Mouse (Mus musculus): Measurements from ENCODE around the gene 4632433K11Rik.
"Not testable (repeated sequence)": the region's sequence is repeated elsewhere in the genome, so short reads cannot be mapped to it uniquely, and the experiment has no call there.

4632433K11Rik gene

DNA sequence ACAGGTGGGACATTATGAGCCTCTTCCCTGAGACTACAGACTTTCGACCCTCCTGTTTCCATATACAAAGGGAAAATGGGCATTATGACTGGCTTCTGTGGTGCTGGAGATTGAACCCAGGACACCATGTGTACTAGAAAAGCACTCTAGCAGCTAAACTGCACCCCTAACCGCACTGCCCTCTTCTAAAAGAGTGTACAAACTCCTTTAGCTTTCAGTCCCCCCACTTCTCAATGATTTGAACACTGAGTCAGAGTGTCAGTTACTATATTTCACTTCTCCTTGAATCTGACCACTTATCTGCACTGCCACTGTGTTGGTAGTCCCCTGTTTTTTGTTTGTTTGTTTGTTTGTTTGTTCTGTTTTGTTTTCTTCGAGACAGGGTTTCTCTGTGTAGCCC is at the start of gene 4632433K11Rik:
4632433K11Rik (plus strand) TSS at position 301 of the 400 bp plus-strand sequence.
- no peak for DNase-seq

DNA sequence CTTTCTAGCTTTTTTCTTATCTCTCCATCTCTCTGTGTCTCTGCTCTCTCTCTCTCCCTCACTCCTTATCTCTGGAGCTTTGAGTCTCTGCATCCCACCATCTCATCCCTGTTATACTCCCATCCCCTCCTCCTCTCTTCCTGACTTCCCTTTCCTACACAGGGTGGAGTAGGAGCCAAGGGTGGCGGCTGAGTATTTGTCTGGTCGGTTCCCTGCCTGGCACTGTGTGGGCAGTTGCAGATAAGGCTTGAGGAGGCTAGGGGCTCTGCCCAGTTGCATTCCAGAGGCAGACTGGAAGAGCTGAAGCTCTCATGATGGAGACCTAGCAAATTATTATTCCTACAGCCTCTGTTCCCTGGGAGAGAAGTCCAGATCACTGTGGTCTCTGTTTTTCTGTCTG is 45.7 kb upstream of the 4632433K11Rik start:
- DNase-seq: no peak

DNA sequence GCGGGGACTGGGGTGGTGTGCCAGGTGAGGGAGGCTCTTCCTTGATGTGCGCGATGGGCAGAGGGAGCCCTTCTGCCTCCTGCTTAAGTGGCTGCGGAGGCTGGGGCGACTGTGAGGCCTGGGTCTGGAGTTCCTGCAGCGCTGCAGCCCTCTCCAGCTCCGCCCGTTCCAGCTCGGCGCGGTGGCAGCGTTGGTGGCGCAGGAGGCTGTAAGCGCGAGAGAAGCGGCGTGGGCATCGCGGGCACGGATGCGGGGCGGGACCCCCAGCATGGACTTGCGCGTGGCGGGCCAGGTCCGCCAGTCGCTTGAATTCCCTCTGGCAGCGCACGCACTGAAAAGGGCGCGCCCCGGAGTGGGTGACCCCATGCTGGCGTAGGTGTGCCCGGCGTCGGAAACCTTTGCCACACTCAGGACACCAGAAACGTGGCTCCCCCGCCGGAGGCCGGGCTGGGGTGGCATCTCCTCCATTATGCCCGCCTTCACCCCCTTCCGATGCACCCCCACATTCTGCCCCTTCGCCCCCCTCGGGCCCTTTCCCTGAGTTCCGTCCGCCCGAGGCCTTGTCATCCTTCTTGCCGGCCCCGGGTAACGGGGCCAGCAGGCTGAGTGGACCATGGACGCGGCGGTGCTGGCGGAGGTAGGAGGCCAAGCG is 40.4 kb upstream of the 4632433K11Rik start:
- no peak for DNase-seq

DNA sequence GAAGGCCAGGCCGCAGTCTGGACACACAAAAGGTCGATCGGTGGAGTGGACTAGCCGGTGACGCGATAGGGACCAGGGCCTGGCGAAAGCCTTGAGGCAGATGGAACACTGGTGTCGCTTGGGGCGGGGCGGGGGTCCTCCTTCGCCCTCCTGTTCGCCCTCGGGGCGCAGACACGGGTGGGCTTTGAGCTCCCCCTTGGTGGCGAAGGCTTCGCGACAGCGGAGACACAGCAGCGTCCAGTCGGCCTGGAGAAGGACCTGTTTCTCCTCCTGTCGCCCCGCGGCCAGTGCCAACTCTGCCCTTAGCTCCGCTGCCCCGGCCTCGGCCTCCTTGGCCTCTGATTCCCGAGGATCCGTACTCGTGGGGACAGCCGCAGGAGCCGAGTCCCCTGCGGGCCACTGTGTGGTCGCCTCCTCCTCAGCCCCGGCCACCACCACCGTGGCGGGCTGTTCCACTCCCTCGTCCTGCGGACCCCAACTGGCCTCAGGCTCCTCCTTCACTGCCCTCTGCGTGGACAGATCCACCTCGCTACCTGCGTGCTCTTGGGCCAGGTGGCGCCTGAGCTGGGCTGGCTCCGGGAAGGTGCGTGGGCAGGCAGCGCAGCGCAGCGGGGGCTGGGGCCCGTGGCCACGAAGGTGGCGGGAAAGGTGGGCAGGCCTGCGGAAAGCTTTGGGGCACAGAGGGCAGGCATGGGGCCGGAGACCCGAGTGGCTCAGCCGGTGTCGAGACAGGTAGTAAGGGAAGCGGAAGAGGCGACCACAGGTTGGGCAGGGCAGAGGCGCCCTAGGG is 39.7 kb upstream of the 4632433K11Rik start:
- no peak for DNase-seq

DNA sequence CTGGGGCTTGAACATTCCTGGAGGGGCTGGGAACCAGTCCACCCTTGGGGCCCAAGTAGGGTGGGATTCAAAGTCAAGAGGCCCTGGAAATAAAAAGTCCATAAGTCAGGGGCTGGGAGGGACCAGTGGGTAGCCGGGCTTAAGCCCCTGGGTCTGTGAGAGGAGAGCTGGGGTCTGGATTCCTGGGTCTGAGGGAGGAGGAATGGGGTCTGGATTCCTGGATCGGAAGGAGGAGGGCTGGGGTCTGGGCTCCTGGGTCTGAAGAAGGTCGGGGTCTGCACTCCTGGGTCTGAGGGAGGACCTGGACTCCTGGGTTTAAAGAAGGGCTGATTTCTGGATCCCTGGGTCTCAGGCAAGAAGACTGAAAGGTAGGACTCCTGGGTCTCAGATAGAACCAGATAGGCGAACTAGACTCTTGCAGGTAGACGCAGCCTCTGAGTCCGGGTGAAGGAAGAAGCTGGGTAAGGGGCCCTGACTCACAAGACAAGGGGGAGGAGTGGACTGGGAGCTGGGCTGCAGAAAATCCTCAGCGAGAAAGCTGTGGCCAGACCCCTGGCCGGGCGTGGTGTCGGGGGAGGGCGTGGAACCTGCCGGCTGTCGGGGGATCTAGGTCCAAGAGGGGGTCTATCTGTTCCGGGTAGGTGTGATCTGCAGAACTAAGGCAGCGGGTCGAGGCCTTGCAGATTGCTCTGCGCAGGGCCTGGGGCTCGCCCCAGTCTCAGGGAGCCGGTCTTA is 38.5 kb upstream of the 4632433K11Rik start:
- no peak for DNase-seq

DNA sequence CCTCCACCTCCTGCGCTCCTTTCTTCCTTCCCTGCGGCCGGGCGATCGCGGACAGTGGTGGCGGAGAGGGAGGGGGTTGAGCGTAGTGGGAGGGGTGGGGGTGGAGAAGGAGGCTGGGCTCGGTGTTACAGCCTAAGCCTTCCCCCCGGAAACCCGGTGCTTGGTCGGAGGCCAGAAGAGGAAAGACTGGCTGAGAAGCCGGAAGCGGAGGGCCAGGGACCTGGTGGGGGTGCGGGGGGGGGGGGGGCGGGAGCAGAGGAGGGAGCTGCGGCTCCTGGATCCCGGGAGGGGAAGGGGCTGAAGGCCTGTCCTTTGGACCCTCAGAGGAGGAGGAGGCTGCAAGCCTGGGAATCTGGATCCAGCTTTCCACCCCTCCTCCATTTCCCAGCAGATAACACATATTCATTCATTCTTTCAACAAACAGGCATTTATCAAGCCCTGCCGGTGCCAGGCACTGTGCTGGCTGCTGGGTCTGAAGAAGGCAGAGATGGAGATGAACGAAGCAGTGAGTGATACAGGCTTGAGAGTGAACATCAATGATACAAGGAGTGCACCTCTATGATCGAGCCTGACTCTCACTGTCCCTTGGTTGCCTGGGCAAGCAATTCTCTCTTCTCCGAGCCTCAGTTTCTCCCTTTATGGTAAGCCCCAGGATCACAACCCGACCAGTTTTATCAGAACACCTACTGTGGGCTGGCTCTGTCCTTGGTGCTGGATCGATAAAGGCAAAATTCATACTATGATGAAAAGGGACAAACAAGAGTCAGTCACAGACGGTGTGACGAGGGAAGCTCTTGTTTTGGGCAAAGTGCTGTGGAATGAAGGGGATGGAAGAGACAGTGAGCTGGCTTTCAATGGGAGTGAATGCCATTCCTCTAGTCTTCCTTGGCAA is 37.7 kb upstream of the 4632433K11Rik start, which contains the start of gene Zfp579:
Zfp579 (minus strand) TSS at position 156 of the 893 bp plus-strand sequence.
- peak; percentile 92 for DNase-seq

DNA sequence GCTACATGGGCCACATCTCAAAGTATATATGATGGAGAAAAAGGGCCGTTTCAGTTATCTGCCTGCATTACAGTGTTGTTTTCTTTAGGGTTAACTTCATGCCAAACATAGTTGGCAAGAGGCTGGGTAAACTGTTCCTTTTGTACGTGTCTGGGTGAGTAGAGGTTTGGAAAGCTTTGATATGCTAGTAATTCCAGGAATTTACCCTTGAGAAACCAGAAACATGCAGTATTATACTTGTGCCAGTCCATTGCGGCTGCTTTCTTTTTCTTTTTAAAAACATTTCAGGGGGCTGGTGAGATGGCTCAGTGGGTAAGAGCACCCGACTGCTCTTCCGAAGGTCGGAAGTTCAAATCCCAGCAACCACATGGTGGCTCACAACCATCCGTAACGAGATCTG is 37.0 kb upstream of the 4632433K11Rik start:
- DNase-seq: no peak

DNA sequence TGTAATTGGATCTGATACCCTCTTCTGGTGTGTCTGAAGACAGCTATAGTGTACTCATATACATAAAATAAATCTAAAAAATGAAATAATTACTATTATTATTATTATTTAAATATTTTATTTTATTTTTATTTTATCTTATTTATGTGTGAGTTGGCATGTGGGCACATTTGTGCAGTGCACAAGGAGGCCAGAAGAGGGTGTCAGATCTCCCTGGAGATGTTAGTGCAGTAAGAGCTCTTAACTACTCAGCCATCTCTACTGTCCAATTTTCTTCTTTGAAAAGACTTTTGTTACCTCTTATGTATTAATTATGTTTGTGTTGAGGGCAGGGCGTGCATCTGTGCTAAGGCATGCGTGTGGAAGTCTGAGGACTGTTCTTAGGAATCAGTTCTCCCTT is 34.0 kb upstream of the 4632433K11Rik start:
- DNase-seq: no peak

DNA sequence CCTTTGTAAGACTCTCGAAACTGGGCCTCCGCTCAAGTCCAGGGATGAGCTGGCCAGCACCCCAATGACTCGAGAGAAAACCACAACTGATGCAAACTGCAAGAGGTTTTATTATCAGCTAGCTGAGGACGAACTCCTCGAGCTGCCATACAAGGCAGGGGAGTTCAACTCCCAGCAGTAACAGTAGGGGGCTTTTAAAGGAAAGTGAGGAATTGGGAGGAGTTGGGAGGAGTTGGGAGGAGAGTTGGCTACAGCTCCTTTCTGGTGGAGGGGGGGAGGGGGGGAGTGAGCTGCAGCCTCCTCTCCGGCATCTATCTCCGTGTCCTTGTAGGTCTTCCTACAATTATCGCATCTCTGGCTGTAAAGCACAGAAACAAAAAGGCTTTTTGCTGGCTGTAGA is 31.0 kb upstream of the 4632433K11Rik start:
- DNase-seq: not testable (repeated sequence)

DNA sequence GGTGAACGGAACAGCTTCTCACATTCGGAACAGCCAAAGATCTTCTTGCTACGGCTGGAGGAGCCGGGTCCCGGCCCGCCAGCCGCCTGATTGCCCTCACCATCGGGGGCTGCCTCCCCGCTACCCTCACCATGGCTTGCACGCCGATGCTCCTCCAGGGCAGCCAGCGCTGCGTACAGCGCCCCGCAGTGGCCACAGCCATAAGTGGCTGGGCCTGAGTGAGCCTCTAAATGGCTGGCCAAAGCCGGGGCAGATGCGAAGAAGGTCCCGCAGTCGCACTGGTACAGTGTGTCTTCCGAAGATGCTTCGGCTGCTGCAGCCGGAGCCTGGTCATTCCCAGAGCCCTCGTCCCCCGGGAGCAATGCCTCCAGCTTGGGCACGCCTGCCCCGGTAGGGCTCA is 25.7 kb upstream of the 4632433K11Rik start:
- no peak for DNase-seq

DNA sequence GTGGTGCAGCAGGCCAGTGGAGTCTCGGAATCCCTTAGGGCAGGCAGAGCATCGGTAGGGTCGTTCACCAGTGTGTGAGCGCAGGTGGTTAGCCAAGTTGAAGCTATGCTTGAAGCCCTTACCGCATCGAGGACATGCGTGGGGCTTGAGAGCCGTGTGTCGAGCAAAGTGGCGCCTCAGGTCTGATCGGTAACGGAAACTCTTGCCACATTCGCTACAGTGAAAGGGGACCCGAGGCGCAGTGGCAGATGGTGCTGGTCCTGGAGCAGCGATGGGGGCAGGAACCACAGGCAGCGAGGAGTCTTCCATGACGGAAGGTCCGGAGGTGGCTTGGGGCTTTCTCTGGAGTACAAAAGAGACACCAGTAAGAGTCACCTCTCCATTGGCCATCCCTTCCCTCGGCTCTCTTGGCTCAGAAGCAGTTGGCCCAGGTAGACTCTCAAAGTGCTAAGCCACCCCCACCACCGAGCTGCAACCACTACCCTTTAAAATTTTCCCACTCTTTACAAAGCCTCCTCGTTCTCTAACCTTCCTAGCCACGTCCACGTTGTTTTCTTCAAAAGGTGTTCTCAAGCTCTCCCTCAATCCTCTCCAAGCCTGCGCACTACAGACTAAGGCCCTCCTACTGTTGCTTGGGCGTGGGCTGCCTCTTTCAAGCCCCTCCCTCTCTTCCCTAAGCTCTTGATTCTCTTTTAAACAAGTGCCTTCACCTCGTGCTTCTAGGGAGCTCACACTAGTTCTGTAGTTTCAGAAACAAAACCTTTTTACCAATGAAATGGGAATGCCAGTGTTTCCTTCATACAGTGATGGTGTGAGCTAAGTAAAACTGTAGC is 21.0 kb upstream of the 4632433K11Rik start:
- no peak for DNase-seq

DNA sequence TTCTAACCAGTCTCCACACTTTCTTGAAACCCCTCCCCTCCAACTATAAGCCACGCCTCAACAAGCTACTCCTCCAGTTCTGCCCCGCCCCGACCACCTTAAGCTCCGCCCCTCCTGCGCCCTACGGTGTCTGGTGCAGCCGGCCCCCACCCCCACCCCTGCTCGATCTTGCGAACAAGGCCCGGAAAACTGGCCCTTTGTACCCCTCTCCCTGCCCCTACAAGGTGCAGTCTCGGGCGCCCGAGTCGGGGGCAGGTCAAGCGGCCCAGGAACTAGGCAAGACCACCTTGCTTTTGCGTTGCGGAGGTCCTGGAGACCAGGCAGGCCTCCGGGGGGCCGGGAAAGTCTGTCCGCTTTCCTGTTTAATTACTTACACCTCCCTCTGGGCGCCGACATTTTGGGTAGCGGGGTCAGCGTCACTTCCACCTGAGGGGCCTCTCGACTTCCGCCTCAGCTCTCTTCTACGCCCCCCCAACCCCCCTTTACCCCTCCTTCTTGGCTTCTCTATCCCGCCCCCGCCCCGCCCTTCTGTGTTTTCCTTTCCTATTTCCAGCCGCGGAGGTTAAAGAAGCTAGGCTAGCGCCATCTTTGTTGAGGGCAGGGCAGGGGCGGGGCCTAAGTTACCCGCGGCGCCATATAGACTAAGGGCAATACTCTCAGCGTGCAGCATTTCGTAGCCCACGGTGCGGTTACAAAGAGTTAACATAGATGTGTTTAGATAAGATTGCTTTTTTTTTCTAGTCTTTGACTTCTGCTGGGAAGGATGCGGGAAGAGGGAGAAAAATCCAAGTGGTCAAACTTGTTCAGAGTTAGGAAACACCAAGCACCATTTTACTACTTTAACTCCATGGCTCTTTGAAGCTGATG is 19.4 kb upstream of the 4632433K11Rik start, which contains the start of the genes Zfp524 and Fiz1:
Zfp524 (plus strand) TSS at position 165 of the 867 bp plus-strand sequence.
Fiz1 (minus strand) TSS at position 447 of the 867 bp plus-strand sequence.
- DNase-seq: peak; percentile 97

DNA sequence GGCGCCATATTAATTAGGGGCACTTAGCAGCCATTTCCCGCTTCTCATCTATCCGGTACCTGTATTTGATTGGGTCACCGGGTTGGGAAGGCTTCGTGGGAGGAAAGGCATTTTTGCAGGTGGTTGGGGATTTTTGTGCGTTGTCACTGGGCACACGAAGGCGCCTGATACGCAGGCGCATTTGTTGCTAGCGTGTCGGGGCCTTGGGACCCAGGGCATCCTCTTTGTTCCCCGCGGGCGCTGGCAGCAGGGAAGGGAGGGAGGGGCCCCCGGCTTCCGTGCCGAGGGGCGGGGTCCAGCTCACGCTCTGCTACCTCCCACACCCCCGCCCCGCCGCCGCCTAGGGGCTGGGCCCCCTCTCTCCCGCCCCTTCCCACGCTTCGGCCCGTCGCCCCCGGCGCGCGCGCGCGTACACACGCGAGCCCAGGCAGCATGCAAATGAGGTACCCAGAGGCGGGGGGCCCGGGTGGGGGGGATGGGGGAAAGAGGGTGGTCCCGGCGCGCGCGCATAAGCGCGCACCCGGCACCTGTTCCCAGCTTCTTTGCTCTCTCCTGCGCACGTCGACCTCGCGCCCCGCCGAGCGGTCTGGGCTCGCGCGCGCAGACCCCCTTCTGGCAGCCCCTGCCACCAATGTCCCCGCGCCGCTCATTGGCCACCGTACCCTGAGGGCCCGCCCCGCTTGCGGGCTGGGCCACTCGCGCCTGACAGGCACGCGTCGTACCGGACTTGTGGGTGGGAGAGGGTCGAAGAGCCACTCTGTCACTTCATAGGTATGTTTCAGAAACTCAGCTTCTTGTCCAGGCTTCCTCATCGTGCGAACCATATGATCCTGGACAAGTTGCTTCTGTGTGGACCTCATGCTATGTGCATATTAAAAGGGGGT is 18.6 kb upstream of the 4632433K11Rik start, which contains the start of gene Gm44973:
Gm44973 (plus strand) TSS at position 379 of the 884 bp plus-strand sequence.
- peak; percentile 92 for DNase-seq

DNA sequence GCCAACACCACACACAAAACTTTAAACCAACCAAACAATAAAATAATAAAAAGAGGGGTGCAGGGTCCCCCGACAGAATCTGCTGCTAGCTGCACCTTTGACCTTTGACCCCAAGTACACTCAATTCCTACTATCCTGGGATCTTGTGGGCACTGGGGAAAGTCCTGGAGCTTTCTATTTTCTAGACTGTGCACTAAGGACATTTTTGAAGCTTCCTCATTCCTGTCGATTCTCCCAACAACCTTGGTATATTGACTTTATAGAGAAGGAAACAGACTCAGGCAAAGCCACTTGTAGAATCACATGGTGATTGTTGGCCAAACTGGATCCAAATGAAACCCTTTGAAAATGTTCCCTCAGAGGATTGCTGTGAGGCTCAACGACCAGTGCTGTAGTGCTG is 17.9 kb upstream of the 4632433K11Rik start:
- no peak for DNase-seq

DNA sequence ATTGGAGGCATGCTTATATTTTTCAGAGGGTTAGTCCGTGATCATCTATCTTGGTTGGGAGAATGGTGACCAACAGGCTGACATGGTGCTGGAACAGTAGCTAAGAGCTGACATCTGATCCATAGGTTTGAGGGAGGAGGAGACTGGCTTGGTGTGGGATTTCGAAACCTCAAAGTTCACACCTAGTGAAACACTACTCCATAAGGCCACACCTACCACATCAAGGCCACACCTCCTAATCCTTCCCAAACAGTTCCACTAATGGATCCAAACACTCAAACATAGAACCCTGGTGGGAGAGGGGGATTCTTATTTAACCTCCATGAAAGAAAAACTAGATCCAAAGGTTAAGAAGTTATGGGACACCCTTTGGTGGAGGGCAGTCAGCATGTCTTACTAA is 17.0 kb upstream of the 4632433K11Rik start:
- DNase-seq: no peak

DNA sequence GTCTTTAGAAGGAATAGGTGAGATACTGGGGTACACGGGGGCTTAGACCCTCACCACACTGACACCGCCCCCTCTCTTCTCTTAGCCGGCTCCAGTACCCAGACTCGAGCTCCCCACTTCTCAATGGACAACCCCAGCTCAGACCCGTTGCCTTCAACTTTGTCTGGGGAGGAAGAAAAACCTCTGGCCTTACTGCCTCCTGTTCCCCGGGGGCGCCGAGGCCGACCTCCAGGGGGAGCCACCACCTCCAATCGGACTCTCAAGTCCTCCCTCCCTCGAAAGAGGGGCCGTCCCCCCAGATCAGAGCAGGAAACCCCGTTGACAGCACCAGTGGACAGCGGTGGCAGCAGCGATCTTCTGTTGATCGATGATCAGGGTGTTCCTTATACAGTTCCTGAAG is 16.6 kb upstream of the 4632433K11Rik start:
- DNase-seq: no peak

DNA sequence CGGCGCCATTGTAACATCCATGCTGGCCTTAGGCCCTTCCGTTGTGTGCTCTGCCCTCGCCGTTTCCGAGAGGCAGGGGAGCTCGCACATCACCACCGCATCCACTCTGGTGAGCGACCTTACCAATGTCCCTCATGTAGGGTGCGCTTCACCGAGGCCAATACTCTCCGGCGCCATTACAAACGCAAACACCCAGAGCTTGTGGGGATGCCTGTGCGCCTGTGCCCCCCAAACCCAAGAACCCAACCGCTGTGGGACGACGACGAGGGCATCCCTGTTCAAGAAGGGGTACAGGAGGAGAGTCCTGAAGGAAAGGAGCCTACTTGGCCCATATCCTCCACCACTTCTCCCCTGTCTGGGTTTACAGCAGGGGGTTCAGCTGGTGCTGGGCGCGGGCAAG is 16.0 kb upstream of the 4632433K11Rik start:
- no peak for DNase-seq

DNA sequence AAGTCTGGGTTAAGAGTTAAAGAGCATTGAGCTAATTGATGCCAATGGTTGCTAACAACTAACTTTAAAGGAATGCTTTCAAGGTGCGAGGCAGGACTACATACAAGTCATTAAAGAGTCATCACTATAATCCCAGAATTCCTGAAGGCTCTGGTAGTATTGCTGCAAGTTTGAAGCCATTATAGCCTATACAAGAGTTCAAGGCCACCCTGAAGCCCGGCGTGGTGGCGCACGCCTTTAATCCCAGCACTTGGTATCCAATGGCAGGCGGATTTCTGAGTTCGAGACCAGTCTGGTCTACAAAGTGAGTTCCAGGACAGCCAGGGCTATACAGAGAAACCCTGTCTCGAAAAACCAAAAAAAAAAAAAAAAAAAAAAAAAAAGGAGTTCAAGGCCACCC is 14.3 kb upstream of the 4632433K11Rik start:
- DNase-seq: not testable (repeated sequence)
